Mouse (Mus musculus) heart, embryonic 13.5 days (tissue): ENCODE results near the gene Catsper1. TPM values are rescaled to one million over a fixed set of nuclear protein-coding genes. Genes with fewer than 3 reads are reported as not detected.
"Not testable (repeated sequence)": the region's sequence is repeated elsewhere in the genome, so short reads cannot be mapped to it uniquely, and the experiment has no call there.

Experiments
- ATAC-seq: fragments of 200-750 bp; cut with Nextera tagmentation; 2 replicates; pipeline ENCODE4 v1.8.0; 2017; ENCODE audit warnings: moderate TSS enrichment; ENCODE audit not compliant: insufficient number of reproducible peaks, low FRiP score, low TSS enrichment; ENCODE audit errors: extremely low read depth
- H3K27ac ChIP-seq: fragments of 300-500 bp; sonication (generic); replicated peaks from 2 replicates; pipeline ENCODE4 v1.5.1; 2015; ENCODE audit warnings: moderate library complexity, mild to moderate bottlenecking, inconsistent platforms
- H3K27me3 ChIP-seq: fragments of 300-500 bp; sonication (generic); replicated peaks from 2 replicates; pipeline ENCODE4 v1.6.1; 2015; ENCODE audit warnings: mild to moderate bottlenecking, inconsistent platforms
- H3K36me3 ChIP-seq: fragments of 300-500 bp; sonication (generic); 2 replicates; pipeline ENCODE4 v1.6.1; 2015; ENCODE audit warnings: mild to moderate bottlenecking, inconsistent platforms
- H3K4me1 ChIP-seq: fragments of 300-500 bp; sonication (generic); 2 replicates; pipeline ENCODE4 v1.6.1; 2015; ENCODE audit warnings: inconsistent platforms
- H3K4me2 ChIP-seq: fragments of 300-500 bp; sonication (generic); 2 replicates; pipeline ENCODE4 v1.6.1; 2015; ENCODE audit warnings: inconsistent platforms, mild to moderate bottlenecking, moderate library complexity
- H3K4me3 ChIP-seq: fragments of 300-500 bp; sonication (generic); 2 replicates; pipeline ENCODE4 v1.5.1; 2015; ENCODE audit warnings: moderate library complexity, mild to moderate bottlenecking, inconsistent platforms
- H3K9ac ChIP-seq: fragments of 300-500 bp; sonication (generic); 2 replicates; pipeline ENCODE4 v1.6.1; 2015; ENCODE audit warnings: inconsistent platforms, mild to moderate bottlenecking, moderate library complexity
- H3K9me3 ChIP-seq: fragments of 300-500 bp; sonication (generic); 2 replicates; pipeline ENCODE4 v1.6.1; 2016; ENCODE audit warnings: inconsistent platforms
- WGBS: fragments of 180-500 bp; shearing (Covaris S2); methylation state at CpG from one replicate; pipeline ENCODE4 v1.1.7; 2015; ENCODE audit warnings: mixed read lengths; 5-methylcytosine and 5-hydroxymethylcytosine counted together
- polyA plus RNA-seq: library from polyadenylated mRNA; unstranded; fragments of >200 nt; fragmentation: Nextera tagmentation; extraction: Ambion mirVana; gene quantifications from 2 replicates; pipeline ENCODE4 v1.2.1, GENCODE M21; 2015

Gene Catsper1
- polyA plus RNA-seq, 1 experiment from 2014 or later, result not detected

DNA sequence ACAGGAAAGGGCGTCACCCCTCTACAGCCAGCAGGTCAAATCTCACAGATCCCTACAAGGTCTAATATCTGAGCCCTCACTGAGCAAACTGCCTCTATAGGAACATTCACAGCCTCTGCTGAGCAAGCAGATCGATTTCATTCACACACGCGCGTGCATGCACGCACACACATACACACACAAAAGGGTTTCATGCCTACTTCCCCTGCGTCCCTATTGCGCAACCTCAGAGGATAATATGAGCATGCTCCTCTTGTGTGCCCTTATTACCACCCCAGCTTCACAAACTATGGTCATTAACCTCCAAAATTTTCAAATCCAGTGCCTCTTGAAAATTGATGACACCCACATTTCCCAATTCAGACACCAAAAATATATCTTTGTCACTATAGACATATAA, 22.4 kb upstream of the Catsper1 start:
- Histone ChIP-seq H3K27ac (no peak overlapping the region), H3K9me3 (peaks cover 13% of the 10 kb centered on the region; the same call in 1 of the 2 replicates), H3K27me3 (no peaks in the 10 kb centered on the region), H3K4me1 (no peaks in the 10 kb centered on the region), H3K9ac (no peak overlapping the region), H3K4me3 (no peak overlapping the region), H3K4me2 (no peak overlapping the region), H3K36me3 (no peaks in the 10 kb centered on the region)
- WGBS, result 83% methylated on average over 8 of the region's 8 CpGs
- no peak for ATAC-seq

DNA sequence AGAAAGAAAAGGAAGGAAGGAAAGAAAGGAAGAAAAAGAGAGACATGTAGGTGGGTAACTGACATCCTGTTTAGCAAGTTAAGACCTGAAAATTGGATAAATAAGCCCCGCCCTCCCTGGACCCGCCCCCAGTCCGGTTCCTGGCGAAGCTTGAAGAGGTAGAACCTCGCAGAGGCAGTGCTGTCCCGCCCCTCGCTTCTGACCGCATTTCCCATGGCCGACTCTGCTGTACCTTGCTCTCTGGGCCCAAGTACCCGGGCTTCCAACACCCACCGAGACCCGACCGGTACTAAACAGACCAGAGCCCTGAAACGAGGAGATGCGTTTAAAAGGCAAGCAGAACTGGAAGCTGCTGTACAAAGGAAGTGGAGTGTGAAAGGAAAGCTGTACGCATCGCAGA, 11.7 kb upstream of the Catsper1 start:
- 47% methylated on average over 17 of the region's 17 CpGs for WGBS
- Histone ChIP-seq H3K4me1 (no peaks in the 10 kb centered on the region), H3K27ac (no peak overlapping the region), H3K4me2 (peak overlapping the region; percentile 16; the same call in 1 of the 2 replicates), H3K9ac (no peak overlapping the region), H3K9me3 (no peaks in the 10 kb centered on the region), H3K36me3 (no peaks in the 10 kb centered on the region), H3K27me3 (no peaks in the 10 kb centered on the region), H3K4me3 (no peak overlapping the region)
- no peak for ATAC-seq

DNA sequence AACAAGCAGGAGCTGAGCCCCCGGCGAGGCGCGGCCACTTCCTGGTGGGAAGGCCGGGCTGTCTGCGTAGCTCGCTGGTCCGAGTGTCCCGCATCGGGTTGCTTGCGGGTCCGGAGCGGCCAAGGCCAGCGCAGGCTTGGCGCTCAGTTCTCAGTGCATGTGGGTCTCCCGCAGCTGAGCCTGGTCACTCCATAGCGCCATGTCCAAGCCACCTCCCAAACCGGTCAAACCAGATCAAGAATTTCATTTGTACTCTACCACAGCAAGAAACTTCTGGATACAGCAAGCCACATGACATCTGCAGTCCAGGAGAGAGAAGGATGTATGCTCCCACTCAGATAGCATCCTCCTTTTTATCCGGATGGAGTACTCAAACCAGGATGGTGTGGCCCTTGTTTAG, 7.6 kb upstream of the Catsper1 start:
- Histone ChIP-seq H3K9ac (no peak overlapping the region), H3K27ac (no peak overlapping the region), H3K4me2 (no peak overlapping the region), H3K36me3 (no peaks in the 10 kb centered on the region), H3K4me1 (no peaks in the 10 kb centered on the region), H3K9me3 (no peaks in the 10 kb centered on the region), H3K4me3 (no peak overlapping the region), H3K27me3 (no peaks in the 10 kb centered on the region)
- 64% methylated on average over 19 of the region's 19 CpGs for WGBS
- no peak for ATAC-seq

DNA sequence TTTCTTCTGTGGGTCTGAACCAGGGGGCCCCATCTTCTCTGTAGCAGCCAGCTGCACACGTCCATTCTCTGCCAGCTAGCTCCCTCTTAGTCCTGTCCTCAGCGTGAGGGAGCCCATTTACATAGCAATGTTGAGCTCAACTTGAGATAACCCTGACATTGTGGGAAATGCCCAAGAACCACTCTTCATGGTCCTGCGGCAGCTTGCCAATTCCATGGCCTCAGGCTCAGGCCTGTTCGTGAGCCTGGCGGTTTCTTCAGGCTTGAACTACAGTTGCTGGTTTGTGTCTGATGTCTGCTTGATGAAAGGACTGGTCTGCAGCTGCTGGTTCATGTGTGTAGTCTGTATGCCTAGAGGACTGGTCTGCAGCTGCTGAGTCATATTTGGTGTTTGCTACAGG, 800 bp upstream of the Catsper1 start:
- WGBS, result 41% methylated on average over 5 of the region's 5 CpGs
- Histone ChIP-seq H3K36me3 (no peaks in the 10 kb centered on the region), H3K4me2 (no peak overlapping the region), H3K4me3 (no peak overlapping the region), H3K27ac (peak overlapping the region; percentile 52), H3K9ac (no peak overlapping the region), H3K9me3 (no peaks in the 10 kb centered on the region), H3K4me1 (peaks cover 13% of the 10 kb centered on the region; the same call in 1 of the 2 replicates), H3K27me3 (no peaks in the 10 kb centered on the region)
- no peak for ATAC-seq

DNA sequence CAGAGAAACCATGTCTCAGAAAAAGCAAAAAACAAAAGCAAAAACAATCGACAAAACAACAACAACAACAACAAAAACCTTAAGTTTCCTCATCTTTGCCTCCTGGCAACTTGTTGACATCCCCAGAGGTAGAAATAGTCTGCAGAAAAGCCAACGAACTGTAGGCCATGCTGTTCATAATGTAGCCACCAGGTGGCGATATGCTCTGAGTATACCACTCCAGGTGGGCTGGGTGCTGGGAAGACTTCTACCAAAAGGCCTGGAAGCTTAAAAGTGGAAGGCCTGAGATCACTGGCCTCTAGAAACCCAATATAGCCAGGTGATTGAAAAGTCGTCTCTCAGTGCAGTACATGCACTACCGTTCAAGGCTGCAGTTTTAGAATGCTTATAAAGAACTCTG, 2.4 kb downstream of the Catsper1 start:
- Histone ChIP-seq H3K4me3 (no peak overlapping the region), H3K36me3 (no peaks in the 10 kb centered on the region), H3K27me3 (no peaks in the 10 kb centered on the region), H3K4me1 (peaks cover 13% of the 10 kb centered on the region; the same call in 1 of the 2 replicates), H3K9me3 (no peaks in the 10 kb centered on the region), H3K27ac (no peak overlapping the region), H3K4me2 (no peak overlapping the region), H3K9ac (no peak overlapping the region)
- ATAC-seq, result no peak
- 20% methylated on average over 5 of the region's 5 CpGs for WGBS

DNA sequence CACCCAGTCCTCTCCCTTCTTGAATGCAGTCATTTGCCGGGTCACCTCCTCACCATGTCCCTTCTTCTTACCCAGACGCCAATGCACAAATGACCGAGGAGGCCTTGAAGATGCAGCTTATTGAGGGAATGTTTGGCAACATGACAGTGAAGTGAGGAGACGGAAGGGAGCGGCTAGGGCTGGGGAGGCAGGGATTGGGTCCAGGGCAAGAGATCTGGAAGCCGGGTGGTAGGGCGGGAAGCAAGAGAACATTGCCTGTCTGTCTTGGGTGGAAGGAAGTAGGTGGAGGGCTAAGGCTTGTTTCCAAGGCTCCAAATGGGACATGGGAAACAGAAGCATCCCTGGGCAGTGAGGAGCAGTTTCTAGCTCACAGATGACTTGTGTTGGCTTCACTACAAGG, 5.8 kb downstream of the Catsper1 start:
- no peak overlapping the region for H3K27ac ChIP-seq
- 81% methylated on average over 7 of the region's 7 CpGs for WGBS

DNA sequence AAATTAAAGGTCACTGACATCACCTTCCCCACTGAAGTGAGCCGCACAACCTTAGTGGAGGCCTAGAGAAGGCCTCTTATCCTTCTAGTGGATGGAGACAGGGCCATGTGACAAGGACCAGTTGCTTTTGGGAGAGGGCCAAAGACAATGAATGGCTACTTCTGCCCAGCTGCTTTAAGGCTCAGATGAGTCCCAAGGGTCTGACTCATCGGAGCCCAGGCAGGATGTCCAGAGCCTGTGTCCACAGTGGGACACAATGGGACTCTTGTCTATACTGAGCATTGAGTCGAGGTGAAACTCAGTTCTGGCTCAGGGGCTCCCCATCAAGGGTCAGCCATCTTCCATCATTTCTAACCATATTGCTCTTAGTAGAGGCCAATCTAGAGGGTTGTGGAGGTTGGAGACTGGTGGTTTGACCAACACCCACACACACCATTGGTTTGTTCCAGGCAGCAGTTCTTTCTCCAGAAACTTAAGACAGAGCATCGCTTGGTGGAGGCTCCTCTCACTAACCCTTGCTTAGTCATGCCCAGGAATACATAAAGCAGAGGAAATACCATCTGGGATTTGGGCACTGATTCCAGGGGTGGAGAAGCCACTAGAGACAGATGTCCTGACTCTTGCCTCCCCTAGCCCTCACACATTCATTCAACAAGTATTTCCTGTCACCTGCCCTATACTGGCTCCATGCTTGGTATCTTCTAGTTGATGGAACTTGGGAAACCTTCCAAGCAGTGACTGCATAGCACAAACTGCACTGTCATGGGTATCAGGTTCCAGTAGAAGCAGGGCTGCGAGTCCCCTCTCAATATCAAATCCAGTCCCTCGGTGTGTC, 10.0 kb downstream of the Catsper1 start:
- Histone ChIP-seq H3K27ac (peak overlapping the region; percentile 44; the same call in 1 of the 2 replicates), H3K9me3 (no peaks in the 10 kb centered on the region), H3K4me2 (no peak overlapping the region), H3K9ac (no peak overlapping the region), H3K27me3 (peaks cover 18% of the 10 kb centered on the region), H3K4me1 (peaks cover 19% of the 10 kb centered on the region), H3K4me3 (no peak overlapping the region), H3K36me3 (no peaks in the 10 kb centered on the region)
- 57% methylated on average over 6 of the region's 6 CpGs for WGBS
- no peak for ATAC-seq

More for the DNA sequence above, 5.8 kb downstream of the Catsper1 start:
- no peaks in the 10 kb centered on the region for H3K9me3 ChIP-seq
- H3K4me1 ChIP-seq, result peaks cover 10% of the 10 kb centered on the region; the same call in 1 of the 2 replicates
- no peak overlapping the region for H3K9ac ChIP-seq
- H3K27me3 ChIP-seq, result no peaks in the 10 kb centered on the region
- H3K4me3 ChIP-seq, result no peak overlapping the region
- no peak overlapping the region for H3K4me2 ChIP-seq
- no peaks in the 10 kb centered on the region for H3K36me3 ChIP-seq
- ATAC-seq, result no peak

DNA sequence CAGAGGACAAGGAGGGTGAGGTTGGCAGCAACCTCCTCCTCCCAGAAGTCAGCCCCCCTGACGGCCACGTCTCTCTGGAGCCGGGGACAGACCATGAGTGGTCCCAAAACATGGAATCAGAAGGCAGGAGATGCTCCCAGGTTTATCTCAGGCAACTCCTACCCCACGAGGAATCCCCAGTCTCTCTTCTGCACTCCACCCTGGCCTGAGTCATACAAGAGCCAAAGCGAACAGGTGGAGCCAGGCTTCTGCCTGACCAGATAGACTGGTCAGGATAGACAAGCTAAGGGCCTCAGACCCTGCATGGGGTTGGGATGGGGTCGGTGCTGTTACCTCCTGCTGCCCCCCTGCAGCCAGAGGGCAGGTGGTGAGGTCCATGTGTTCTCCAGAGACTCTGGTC, 12.5 kb downstream of the Catsper1 start:
- Histone ChIP-seq H3K9ac (no peak overlapping the region), H3K36me3 (no peaks in the 10 kb centered on the region), H3K9me3 (no peaks in the 10 kb centered on the region), H3K4me2 (no peak overlapping the region), H3K27ac (no peak overlapping the region), H3K4me1 (peaks cover 19% of the 10 kb centered on the region), H3K27me3 (peaks cover 20% of the 10 kb centered on the region), H3K4me3 (no peak overlapping the region)
- no peak for ATAC-seq
- WGBS, result 66% methylated on average over 6 of the region's 6 CpGs

DNA sequence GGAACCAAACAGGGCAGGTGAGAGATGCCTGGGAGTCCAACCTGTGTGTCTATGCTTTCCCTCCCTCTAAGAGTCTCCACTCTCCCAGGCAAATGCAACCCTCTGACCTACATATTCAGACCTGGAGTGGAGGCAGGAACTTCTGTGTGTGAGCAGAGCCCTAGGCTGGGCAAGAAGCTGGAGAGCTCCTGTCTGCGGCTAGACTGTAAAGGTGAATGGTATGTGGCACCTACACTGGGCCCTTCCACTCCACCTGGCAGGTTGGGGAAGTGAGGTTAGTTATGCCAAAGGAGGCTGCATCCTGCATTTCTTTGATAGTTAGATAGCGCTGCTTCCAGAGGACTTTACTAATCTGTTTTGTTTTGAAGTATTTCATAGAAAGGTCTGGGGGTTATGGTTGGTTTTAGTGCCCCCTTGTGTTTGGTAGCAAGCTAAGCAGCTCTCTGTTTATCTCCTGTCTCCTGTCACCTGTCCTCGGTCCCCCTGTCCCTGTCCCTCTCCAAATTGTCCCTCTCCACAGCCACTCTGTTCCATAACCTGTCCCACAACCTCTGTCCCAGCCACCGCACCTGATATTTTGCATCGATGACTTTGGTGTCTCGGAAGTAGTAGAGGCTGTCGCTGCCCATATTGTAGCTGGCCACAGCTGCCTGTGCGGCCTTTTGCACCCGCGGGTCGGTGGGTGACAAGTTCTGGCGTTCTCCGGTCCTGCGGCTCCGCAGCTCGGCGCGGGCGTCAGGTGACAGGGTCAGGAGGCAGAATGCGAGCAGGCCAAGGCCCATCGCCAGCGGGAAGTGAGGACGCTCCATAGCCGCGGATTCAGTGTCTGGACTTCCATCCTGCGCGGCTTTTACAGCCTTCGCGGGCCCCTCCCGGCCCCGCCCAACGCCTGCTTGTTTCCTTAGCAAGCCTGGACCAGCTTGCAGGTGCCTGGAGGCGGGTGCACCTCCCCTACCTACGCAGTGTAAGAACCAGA, 13.3 kb downstream of the Catsper1 start:
- no peaks in the 10 kb centered on the region for H3K36me3 ChIP-seq
- H3K27me3 ChIP-seq, result peaks cover 20% of the 10 kb centered on the region
- H3K9ac ChIP-seq, result peak overlapping the region; percentile 79
- WGBS, result 7% methylated on average over 34 of the region's 34 CpGs
- peak overlapping the region; percentile 50 for H3K4me3 ChIP-seq
- H3K9me3 ChIP-seq, result no peaks in the 10 kb centered on the region
- no peak for ATAC-seq
- H3K27ac ChIP-seq, result no peak overlapping the region
- peak overlapping the region; percentile 81 for H3K4me2 ChIP-seq
- H3K4me1 ChIP-seq, result peaks cover 19% of the 10 kb centered on the region

DNA sequence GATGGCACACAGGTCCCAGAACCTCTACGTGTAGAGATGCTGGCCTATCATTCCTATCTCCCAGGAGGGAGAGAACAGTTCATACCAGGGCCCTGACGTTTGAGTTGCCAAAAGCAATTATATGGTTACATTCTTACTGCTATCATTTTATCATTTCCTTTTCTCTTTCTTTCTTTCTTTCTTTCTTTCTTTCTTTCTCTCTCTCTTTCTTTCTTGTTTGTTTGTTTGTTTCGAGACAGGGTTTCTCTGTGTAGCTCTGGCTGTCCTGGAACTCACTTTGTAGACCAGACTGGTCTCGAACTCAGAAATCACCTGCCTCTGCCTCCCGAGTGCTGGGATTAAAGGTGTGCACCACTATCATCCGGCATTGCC, 13.9 kb downstream of the Catsper1 start, which contains the start of gene Cst6:
TSS of gene Cst6 (minus strand) at position 73 of the 372 bp plus-strand sequence.
- H3K36me3 ChIP-seq, H3K9me3 ChIP-seq, ATAC-seq, H3K27ac ChIP-seq: not testable (repeated sequence)
- peaks cover 20% of the 10 kb centered on the region for H3K27me3 ChIP-seq
- peak within 1 kb of the TSS; percentile 50 for H3K4me3 ChIP-seq
- peaks cover 19% of the 10 kb centered on the region for H3K4me1 ChIP-seq
- peak within 1 kb of the TSS; percentile 81 for H3K4me2 ChIP-seq
- WGBS, result 59% methylated on average over 6 of the region's 6 CpGs
- H3K9ac ChIP-seq, result peak within 1 kb of the TSS; percentile 79

DNA sequence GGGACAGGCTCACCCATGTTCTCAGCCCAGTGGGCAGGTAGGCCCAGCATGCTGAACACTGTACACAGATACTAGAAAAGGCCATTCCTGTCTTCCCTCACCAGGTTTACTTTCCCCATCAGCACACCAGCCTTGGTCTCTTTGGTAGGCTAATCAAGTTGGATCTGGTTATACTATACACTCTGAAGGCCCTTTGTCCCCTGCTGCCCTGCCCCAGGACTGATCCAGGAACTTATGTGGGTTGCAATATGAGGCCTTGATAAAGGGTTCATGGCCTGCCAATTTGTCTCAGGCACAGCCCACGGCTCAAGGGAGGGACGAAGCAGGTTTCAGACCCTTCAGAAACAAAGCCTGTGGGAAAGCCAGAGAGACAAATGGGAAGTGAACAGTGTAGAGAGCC, 18.1 kb downstream of the Catsper1 start:
- no peaks in the 10 kb centered on the region for H3K9me3 ChIP-seq
- H3K4me1 ChIP-seq, result peaks cover 7% of the 10 kb centered on the region
- H3K4me2 ChIP-seq, result no peak overlapping the region
- no peak overlapping the region for H3K27ac ChIP-seq
- no peak overlapping the region for H3K9ac ChIP-seq
- H3K27me3 ChIP-seq, result peaks cover 13% of the 10 kb centered on the region
- H3K4me3 ChIP-seq, result no peak overlapping the region
- ATAC-seq, result no peak
- no peaks in the 10 kb centered on the region for H3K36me3 ChIP-seq
- 69% methylated on average over 2 of the region's 2 CpGs for WGBS
